Mouse (Mus musculus) heart, adult 11 months (tissue): ENCODE data around the gene Ing2.

ENCODE experiments used
- DNase-seq: peaks from one replicate; pipeline ENCODE4 v3.0.0; 2022

Ing2 gene

DNA sequence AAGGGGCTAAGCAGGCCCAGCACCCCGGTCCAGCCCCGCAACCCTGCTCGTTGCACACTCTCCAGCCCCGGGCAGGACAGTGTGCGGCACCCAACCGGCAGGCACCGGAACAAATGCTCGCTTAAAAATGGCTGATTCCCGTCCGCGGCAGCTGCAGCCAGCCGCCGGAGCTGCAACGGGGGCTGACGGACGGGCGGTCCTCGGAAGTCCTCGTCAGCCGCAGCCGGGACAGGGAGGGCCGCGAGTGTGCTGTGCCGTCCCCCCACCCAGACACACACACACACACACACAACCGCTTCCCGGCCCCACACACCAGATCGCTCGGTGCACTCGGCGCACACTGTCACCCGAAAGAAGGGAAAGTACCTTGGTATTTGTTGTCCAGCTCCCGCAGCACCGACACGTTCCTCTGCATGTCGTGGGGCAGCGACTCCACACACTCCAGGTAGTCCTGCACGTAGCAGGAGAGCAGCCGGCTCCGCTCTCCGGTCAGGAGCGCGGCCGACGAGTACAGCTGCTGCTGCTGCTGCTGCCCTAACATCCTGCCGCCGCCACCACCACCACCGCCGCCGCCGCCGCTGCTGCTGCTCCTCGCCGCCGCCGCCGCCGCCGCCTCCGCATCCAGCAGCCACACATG lies 1.1 kb downstream of the Ing2 start:
- no peak for DNase-seq

DNA sequence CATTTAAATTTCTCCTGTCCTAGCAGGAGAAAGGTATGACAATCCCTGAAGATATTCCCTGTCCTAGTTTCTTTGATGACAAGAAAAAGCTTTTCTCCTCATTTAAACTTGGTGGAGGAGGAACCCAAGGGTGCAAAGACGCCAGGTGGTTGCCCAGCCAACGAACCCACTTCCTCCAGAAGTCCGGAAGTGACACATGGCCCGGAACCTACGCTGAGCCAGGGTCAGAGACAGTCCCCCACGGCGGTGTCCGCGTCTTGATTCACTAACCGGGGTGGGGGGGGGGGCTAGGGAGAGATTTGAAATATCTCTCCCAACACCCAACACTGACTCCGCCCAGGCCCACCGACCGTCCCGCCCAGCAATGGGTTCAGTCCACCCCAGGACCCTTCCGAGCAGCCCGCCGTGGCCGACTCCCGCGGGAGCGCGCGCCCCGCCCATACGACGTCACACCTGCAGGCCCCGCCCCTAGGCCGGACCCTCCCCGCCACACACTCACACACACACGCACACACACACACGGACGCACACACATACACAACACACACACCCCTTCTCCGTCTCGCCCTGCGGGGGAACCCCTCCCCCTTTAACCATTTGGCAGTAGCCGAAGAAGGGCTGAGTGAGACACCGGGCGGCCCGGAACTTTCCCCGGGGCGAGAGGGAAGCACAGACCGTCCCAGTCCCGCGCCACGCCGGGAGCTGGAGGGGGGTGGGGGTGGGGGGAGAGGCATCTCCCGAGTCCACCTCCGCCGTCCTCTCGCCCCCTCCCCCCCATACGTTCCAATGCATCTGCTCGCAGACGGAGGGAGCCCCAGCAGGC lies 1.8 kb downstream of the Ing2 start:
- peak; percentile 99 for DNase-seq

DNA sequence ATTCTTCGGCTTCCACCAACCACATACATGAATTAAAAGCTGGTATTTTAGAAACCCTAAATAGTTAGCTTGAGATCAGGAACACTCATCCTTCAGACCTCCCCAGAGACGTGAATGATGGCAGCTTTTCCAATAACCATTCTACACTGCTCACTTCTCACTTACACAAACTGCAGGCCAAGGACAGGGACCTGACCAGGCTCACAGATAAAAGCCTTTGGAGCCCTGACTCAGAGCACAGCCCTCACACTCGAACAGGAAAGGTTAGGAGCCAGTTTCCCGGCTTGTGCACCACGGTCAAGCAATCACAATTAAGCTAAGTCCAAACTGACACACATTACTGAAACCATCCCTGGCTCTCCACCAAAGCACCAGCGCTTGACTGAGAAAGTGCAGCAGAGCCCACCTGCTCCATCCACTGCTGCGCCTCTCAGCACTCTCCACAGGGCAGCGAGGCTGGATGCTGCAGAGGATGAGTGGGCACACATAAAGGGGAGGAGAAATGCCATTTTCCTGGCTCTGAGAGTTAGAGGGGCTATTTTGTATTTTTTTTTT lies 11.0 kb downstream of the Ing2 start:
- DNase-seq: peak; percentile 63

DNA sequence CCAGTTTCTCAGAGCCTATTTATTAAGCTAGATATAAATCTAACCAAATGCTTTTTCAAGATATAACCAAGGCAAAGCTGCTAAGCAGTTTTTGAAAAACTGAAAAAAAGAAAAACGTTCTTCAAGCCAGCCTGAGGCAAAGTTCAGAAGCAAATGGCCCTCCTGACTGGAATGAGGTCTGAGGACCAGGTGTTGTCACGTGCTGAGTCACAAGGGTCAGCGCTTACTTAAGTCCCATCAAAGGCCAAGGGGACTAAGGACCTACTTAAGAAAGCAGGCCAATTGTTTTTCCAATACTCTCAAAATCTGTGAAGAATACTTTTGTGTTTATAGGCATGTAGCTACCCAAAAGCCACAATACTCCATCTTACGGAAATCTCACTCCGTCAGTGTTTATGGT lies 12.2 kb downstream of the Ing2 start:
- peak; percentile 31 for DNase-seq

DNA sequence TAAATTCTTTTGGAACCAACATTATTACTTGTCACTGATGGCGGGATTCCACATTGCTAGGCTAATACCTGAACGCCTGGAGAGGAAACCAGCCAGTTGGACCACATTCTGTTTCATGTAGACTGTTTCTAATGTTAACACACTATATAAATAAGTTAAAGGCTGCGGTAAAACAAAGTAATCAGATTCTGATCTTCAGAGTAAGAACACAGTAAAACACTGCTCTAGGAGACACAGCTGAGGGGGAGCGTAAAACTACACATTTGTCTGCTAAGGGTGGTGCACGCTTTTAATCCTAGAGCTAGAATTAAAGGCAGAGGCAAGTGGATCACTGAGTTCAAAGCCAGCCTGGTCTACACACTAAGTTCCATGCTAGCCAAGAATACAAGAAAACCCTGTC lies 12.6 kb downstream of the Ing2 start:
- peak; percentile 58 for DNase-seq

DNA sequence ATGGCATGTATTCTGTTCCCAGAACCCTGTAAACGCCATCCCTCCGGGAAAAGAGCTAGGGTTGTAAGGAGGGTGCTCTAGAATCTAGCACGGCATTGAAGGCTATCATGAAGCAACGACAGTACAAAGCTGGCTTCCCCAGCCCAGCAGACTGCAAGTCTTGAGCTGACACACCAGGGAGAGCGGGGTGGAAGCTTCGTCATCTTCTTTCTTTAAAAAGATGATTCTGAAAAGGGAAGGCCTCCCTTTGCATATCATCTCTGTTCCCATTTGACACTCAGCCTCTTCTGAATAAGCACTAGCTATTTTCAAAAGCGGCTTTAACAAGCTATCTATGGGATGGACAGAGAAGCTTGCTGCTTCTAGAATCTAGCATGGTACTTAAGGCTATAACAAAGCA lies 15.0 kb downstream of the Ing2 start:
- no peak for DNase-seq

DNA sequence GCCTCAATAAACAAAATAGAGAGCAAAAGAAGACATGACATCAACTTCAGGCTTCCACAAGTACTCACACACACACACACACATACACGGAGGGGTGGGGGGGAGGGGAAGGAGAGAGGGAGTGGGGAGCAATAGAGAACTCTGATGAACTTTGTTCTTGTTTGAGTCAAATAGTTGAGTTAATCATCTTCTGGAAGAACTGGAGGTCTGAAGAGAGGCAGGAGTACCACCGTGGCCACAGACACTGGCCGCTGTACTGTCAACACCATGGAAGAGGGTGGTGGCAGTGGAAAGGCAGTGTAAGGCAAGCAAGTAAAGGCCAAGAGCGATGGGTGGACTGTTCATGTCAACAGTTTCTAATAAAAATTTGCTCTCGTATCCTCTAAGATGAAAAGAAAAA lies 15.9 kb downstream of the Ing2 start:
- peak; percentile 6 for DNase-seq

DNA sequence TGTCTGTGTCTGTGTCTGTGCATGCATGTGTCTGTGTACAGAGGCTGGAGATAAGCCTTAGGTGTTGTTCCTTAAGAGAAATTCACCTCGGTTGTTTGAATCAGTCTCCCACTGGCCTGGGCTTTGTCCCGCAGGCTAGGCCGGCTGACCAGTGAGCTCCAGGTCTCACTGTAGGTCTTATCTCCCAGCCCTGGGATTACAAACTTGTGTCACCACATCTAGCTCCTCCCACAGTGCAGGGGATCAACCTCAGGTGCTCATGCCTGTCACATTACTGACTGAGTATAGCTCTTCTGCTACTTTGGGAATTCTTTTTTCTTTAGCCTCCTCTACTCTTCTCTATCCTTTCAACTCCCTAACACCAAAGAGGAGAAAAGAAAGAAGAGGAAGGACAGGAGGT lies 20.9 kb downstream of the Ing2 start:
- peak; percentile 39 for DNase-seq

DNA sequence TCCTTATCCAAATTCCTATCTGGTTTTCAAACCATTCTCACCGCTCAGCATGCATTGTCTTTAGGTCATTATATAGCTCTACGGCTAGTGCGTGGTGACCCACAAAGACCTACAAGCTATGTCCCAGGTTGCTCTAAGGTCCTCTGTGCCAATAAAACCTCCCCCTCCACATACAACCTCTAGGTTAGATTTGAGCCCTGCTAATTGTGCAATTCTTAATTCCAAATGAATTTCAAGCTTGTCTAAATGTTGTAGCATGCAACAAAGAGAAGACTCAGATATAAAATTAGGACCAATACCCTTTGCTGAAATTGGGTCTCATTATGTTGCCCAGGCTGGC lies 22.6 kb downstream of the Ing2 start:
- peak; percentile 46 for DNase-seq

DNA sequence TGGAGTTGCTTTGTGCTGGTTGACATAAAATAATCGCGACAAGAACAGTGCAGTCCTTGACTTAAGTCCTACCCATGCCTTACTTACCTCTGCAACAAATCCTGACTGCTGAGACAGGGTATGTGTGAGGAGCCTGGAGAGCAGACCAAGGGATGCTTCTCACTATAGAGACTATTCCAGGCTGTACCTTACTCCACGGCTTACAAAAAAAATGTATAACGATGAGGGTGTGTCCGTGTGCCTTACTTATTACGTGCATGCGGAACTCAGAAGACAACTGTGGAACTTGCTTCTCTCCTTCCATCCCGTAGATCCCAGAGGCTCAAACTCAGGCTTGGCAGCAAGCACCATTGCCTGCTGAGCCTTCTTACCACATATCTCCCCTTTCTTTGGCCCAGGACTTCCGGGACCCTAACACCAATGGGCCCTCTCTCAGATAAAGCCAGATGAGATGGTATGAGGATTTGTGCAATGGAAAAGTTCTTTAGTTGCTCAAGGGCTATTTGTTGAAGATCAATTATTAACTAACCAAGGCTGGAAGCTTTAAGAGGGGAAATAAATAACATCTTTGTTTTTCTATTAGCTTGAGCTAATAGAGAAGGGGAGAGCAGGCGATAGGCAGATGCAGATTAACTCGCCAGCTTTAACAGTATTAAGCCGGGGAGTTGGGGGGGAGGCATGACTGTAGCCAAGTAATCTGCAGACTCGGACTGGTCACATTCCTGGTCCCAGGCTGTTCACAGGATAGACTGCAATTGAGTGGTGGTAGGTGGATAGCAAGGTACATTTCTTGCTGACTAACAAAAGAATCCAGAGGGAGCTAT lies 23.2 kb downstream of the Ing2 start:
- DNase-seq: peak; percentile 13

DNA sequence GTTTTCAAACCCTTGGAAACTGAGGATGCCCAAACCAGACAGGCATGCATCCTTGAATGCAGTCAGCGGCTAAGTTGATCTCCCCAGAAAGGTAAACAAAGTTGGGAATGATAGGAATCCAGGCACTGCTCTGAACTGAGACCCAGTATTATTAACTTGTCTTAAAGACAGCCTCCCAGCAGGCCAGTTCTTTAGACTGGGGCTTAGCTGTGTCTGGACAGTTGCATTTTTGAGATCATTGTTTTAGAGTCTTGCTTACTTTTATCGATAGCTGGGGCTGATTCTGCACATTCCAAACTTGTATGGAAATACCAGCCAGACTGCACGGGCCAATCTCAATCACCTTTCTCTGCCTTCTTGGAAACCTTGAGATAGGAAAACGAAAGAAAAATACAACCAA lies 24.5 kb downstream of the Ing2 start:
- DNase-seq: no peak

DNA sequence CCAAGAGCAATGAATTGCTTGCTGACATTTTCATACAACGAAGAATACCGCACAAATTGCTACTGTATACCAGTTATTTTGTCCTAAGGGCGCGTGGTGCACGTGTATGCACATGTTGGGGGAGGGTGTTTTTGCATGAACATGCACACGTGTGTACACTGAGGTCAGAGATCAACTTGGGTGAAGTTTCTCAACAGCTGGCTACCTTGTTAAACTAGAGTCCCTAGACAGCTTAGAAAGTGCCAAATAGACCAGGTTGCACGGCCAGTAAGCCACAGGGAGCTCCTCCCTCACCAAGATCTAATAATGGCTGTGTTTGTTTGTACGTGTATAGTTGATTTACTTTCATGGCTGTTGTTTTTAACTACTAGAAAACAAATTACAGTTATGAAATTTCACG lies 25.8 kb downstream of the Ing2 start:
- DNase-seq: peak; percentile 43

DNA sequence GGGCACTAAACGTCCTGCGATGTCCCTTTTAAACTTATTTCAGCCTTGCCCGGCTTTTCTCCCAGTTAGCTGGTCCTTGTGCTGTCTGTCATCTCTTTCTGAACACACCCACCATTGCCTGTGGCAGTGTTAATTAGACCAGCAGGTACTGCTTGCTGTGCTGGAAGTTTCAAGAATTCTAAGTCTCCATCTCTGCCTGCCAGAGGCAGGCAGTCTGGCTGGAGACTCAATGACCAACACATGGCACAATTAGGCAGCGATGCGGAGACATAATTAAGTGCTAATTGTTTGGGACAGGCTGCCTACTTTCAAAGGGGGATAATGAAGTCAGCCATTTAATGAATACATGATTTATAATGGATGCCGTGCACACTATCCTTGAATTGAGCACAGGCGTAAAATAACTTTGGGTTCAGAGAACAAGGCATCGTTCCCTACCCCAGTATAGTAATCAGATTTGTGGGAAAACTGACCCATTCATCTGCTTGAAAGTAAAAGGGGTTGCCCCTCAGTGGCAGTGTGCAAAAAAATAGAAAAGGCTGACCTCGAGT lies 32.8 kb downstream of the Ing2 start:
- DNase-seq: no peak

DNA sequence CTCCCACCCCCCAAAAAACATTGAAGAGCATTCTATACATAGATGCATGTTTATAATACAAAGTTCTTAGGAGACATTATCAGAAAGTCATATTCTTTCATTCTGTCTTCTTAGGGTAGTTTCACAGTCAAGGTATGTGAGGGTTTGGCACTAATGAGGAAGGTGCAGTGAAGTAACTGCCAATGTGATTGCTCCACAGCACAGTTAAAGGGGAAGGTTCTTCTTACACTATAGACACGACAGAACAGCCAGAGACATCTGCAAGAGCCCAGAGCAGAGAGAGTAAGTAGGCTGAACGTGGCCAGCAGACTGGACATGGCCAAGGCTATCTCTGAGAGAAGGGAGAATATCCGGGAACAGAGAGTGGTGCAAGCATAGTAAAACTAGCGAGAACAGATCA lies 38.2 kb downstream of the Ing2 start:
- no peak for DNase-seq

DNA sequence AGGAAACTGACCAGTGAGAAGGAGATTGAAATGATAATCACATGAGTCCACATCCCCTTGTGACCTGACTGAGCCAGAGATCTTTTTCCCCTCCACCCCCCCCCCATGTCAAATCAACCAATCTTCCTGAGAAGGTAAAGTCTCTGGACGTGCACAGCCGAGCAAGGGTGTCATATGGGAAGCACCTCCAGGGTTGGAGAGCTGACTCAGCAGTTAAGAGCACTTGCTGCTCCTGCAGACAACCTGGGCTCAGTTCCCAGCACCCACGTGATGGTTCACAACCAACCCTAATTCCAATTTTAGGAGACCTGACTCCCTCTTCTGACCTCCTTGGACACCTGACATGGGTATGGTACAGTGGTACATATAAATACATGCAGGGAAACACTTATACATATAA lies 39.3 kb downstream of the Ing2 start:
- DNase-seq: no peak

DNA sequence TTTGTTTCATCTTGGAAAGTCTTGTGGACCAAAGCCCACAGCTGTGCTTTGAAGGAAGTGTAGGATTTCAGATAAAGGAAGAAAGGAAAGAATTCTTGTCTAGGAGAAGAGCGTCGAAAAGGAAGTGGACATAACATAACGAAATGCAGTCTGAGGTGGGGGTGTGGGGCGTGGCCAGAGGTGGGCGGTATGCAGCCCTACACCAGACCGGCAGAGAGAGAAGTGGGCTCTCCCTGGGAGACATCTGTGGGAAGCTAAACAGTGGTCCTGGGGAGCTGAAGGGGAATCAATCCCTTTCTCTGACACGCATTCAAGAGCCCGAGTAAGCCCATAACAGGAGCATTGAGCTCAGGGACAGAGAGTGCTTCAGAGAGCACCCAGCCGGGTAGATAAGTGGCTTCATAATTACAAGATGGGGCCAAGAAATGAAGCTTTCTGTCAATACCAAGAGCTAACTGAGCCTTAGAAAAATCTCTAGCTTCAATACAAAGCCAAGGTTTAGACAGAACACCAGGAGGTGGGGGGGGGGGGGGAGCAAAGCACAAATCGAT lies 40.5 kb downstream of the Ing2 start:
- DNase-seq: no peak

DNA sequence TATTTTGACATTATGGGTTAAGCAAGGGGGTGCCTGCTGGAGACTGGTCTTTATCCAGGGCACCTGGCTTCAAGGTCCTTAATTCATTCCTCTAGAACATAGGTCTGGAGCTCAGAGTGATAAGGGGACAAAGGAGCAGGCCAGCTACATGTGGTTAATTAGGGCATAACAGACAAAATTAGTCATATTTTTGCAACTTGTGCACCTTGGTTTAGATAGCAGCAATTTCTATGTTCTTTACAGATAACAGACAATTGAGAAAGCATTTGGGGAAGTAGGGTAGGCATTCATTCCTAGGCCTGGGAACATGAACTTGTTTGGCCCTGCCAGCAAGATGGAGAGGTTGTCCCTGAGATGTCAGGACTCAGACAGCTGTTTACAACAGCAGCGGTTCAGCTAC lies 54.2 kb downstream of the Ing2 start:
- no peak for DNase-seq
